Mouse (Mus musculus) embryonic facial prominence, embryonic 15.5 days (tissue): ENCODE results near the gene Fra10ac1. TPM values are rescaled to one million over a fixed set of nuclear protein-coding genes. Genes with fewer than 3 reads are reported as not detected.

ENCODE experiments used
- ATAC-seq: fragments of 200-750 bp; cut with Nextera tagmentation; 2 replicates; pipeline ENCODE4 v1.8.0; 2017; ENCODE audit warnings: low read depth, moderate TSS enrichment; ENCODE audit not compliant: insufficient number of reproducible peaks, low FRiP score, low TSS enrichment
- H3K27ac ChIP-seq: fragments of 300-500 bp; sonication (generic); replicated peaks from 2 replicates; pipeline ENCODE4 v1.5.1; 2015; ENCODE audit warnings: mild to moderate bottlenecking, inconsistent platforms
- H3K27me3 ChIP-seq: fragments of 300-500 bp; sonication (generic); 2 replicates; pipeline ENCODE4 v1.6.1; 2015; ENCODE audit warnings: inconsistent platforms
- H3K36me3 ChIP-seq: fragments of 300-500 bp; sonication (generic); 2 replicates; pipeline ENCODE4 v1.6.1; 2015; ENCODE audit warnings: mild to moderate bottlenecking, inconsistent platforms
- H3K4me1 ChIP-seq: fragments of 300-500 bp; sonication (generic); 2 replicates; pipeline ENCODE4 v1.6.1; 2015; ENCODE audit warnings: inconsistent platforms
- H3K4me2 ChIP-seq: fragments of 300-500 bp; sonication (generic); replicated peaks from 2 replicates; pipeline ENCODE4 v1.6.1; 2015; ENCODE audit warnings: mild to moderate bottlenecking, inconsistent platforms
- H3K4me3 ChIP-seq: fragments of 300-500 bp; sonication (generic); replicated peaks from 2 replicates; pipeline ENCODE4 v1.5.1; 2015; ENCODE audit warnings: mild to moderate bottlenecking, inconsistent platforms
- H3K9ac ChIP-seq: fragments of 300-500 bp; sonication (generic); 2 replicates; pipeline ENCODE4 v1.6.1; 2015; ENCODE audit warnings: inconsistent platforms
- H3K9me3 ChIP-seq: fragments of 300-500 bp; sonication (generic); replicated peaks from 2 replicates; pipeline ENCODE4 v1.6.1; 2016; ENCODE audit warnings: inconsistent platforms
- WGBS: fragments of 180-500 bp; shearing (Covaris S2); methylation state at CpG from one replicate; pipeline ENCODE4 v1.1.7; 2015; 5-methylcytosine and 5-hydroxymethylcytosine counted together
- polyA plus RNA-seq: library from polyadenylated mRNA; unstranded; fragments of >200 nt; fragmentation: Nextera tagmentation; extraction: Ambion mirVana; gene quantifications from 2 replicates; pipeline ENCODE4 v1.2.1, GENCODE M21; 2015

The Fra10ac1 gene
- polyA plus RNA-seq, 1 experiment from 2014 or later = 35.4 TPM

- Histone ChIP-seq H3K9me3 (no peaks in the 10 kb centered on the region), H3K4me2 (no peak overlapping the region), H3K36me3 (no peaks in the 10 kb centered on the region), H3K4me3 (no peak overlapping the region), H3K4me1 (no peaks in the 10 kb centered on the region), H3K27me3 (no peaks in the 10 kb centered on the region), H3K27ac (no peak overlapping the region), H3K9ac (no peak overlapping the region)
- 54% methylated on average over 2 of the region's 2 CpGs for WGBS
- no peak for ATAC-seq
Observed at GRCm38 (mm10) chr19:38228699-38229098, 4.7 kb upstream of the Fra10ac1 start.

- Histone ChIP-seq H3K4me3 (peak overlapping the region; percentile 70), H3K4me2 (peak overlapping the region; percentile 73), H3K36me3 (no peaks in the 10 kb centered on the region), H3K27ac (peak overlapping the region; percentile 87; the same call in 1 of the 2 replicates), H3K9me3 (no peaks in the 10 kb centered on the region), H3K27me3 (no peaks in the 10 kb centered on the region), H3K9ac (peak overlapping the region; percentile 33), H3K4me1 (peaks cover 6% of the 10 kb centered on the region; the same call in 1 of the 2 replicates)
- no peak for ATAC-seq
- 9% methylated on average over 9 of the region's 9 CpGs for WGBS
Observed at GRCm38 (mm10) chr19:38224685-38225060, 717 bp upstream of the Fra10ac1 start.

DNA sequence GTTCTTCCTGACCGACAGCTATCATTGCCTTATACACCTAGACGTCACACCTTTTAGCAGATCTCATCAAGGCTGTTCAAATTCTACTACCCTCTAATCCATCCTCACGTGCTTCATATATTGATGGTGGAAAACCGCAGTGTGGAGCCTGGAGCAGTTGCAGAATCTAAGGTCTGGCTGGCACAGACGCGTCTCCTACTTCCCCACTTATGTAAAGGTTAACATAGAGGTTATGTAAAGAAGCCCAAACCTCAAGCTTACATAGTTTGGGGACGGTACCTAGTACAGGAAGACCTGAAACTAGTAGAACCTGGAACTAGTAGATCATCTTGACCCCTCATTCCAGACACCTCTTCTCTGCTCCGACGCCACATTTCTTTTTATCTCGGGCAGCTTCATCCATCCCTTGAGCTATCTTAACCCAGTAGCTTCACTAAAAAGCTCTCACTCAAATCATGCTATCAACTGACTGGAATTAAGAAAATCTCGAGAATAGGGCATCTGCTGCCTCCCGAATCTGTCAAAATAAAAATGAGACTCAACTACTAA is 526 bp downstream of the Fra10ac1 start:
- no peak for ATAC-seq
- no peaks in the 10 kb centered on the region for H3K27me3 ChIP-seq
- H3K4me2 ChIP-seq = peak overlapping the region; percentile 73
- H3K36me3 ChIP-seq = peaks cover 4% of the 10 kb centered on the region
- H3K27ac ChIP-seq = peak overlapping the region; percentile 87
- H3K9ac ChIP-seq = peak overlapping the region; percentile 64
- H3K4me1 ChIP-seq = peaks cover 6% of the 10 kb centered on the region; the same call in 1 of the 2 replicates
- peak overlapping the region; percentile 70 for H3K4me3 ChIP-seq
- 12% methylated on average over 12 of the region's 12 CpGs for WGBS
- H3K9me3 ChIP-seq = no peaks in the 10 kb centered on the region

DNA sequence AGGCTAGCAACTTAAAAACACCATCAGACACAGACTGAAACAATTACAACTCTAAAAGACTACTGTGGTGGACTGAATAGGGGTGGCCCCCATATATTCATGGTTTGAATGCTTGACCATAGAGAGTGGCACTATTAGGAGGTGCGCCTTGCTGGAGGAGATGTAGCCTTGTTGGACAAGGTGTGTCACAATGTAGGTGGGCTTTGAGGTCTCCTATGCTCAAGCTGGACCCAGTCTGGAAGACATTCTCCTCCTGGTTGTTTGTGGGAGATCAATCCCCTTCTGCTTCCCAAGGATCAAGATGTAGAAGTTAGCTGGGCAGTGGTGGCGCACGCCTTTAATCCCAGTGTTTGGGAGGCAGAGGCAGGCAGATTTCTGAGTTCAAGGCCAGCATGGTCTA is 6.3 kb downstream of the Fra10ac1 start:
- Histone ChIP-seq H3K9ac (no peak overlapping the region), H3K9me3 (no peaks in the 10 kb centered on the region), H3K27ac (no peak overlapping the region), H3K27me3 (no peaks in the 10 kb centered on the region), H3K4me3 (no peak overlapping the region), H3K4me2 (no peak overlapping the region), H3K4me1 (no peaks in the 10 kb centered on the region), H3K36me3 (peaks cover 13% of the 10 kb centered on the region)
- no peak for ATAC-seq
- WGBS = 98% methylated on average over 3 of the region's 3 CpGs

DNA sequence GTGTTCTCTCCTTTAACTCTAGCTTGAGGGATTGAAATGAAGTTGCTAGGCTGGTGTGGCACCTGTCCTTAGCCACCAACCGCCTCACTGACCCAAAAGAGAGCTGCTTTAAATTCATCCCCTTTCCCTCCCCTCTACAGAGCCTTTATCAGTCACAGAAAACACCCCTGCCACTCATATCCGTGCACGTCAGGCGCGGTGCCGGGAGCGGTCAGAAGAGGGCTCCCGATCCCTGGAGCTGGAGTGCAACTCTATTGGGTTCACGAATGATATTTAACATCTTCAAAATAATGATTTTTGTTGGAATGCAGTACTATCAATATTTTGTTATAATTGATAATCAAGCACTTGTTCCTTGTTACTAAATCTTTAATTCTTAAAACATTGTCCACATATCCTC is 17.3 kb downstream of the Fra10ac1 start:
- 57% methylated on average over 9 of the region's 9 CpGs for WGBS
- no peaks in the 10 kb centered on the region for H3K9me3 ChIP-seq
- ATAC-seq = no peak
- no peaks in the 10 kb centered on the region for H3K27me3 ChIP-seq
- H3K4me3 ChIP-seq = no peak overlapping the region
- H3K4me1 ChIP-seq = no peaks in the 10 kb centered on the region
- no peak overlapping the region for H3K4me2 ChIP-seq
- H3K36me3 ChIP-seq = peaks cover 23% of the 10 kb centered on the region
- no peak overlapping the region for H3K9ac ChIP-seq
- no peak overlapping the region for H3K27ac ChIP-seq

DNA sequence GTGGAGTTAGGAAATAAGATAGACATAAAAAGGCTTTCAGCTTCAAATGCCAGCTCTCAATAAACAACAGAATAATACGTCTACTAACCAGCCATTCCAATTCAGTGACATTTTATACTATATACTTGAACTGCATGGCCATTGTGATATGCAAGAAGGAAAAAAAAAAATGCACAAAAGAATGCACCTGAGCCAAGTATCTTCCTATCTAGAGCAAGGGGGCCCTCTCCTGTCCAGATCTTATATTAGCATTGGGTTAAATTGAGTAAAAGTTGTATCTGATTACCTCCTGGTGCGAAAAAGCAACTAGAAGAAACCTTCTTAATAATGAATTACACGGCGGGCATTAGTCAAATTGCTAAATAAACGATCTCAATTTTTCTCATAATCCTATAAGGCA is 25.2 kb downstream of the Fra10ac1 start:
- Histone ChIP-seq H3K4me1 (no peaks in the 10 kb centered on the region), H3K36me3 (peaks cover 13% of the 10 kb centered on the region), H3K4me3 (no peak overlapping the region), H3K9ac (no peak overlapping the region), H3K4me2 (no peak overlapping the region), H3K27me3 (no peaks in the 10 kb centered on the region), H3K9me3 (no peaks in the 10 kb centered on the region), H3K27ac (no peak overlapping the region)
- 83% methylated on average over 5 of the region's 5 CpGs for WGBS
- ATAC-seq = no peak

- Histone ChIP-seq H3K9ac (no peak overlapping the region), H3K9me3 (no peaks in the 10 kb centered on the region), H3K4me3 (no peak overlapping the region), H3K27ac (no peak overlapping the region), H3K4me1 (no peaks in the 10 kb centered on the region), H3K27me3 (no peaks in the 10 kb centered on the region), H3K36me3 (no peaks in the 10 kb centered on the region; the same call in 1 of the 2 replicates), H3K4me2 (no peak overlapping the region)
- ATAC-seq = no peak
- 91% methylated on average over 4 of the region's 4 CpGs for WGBS
Observed at GRCm38 (mm10) chr19:38195245-38195644, 28.7 kb downstream of the Fra10ac1 start.

GRCm38 (mm10) chr19:38191446-38191845 is 32.5 kb downstream of the Fra10ac1 start:
- H3K4me2 ChIP-seq = no peak overlapping the region
- no peaks in the 10 kb centered on the region for H3K4me1 ChIP-seq
- no peaks in the 10 kb centered on the region for H3K27me3 ChIP-seq
- no peak overlapping the region for H3K4me3 ChIP-seq
- H3K9me3 ChIP-seq = no peaks in the 10 kb centered on the region
- H3K9ac ChIP-seq = no peak overlapping the region
- no peak for ATAC-seq
- H3K27ac ChIP-seq = no peak overlapping the region
- H3K36me3 ChIP-seq = peaks cover 6% of the 10 kb centered on the region; the same call in 1 of the 2 replicates
- WGBS = 74% methylated on average over 5 of the region's 5 CpGs

DNA sequence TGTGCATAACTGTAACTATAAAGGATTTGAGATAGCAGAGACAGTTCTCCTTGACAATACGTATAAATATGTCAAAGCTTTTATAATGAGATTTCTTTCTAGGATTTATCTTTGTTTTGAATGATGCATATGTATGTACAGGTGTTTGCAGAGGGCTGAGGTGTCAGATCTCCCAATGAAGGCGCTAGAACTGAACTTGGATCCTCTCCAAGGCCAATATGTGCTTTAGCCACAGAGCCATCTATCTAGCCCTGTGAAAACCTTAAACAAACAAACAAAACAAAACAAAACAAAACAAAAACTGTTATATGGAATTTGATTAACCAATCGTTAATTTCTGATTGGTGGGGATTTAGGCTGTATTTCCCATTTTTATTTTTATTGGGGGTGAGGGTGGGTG is 33.4 kb downstream of the Fra10ac1 start:
- no peak overlapping the region for H3K4me2 ChIP-seq

GRCm38 (mm10) chr19:38187345-38187680 is 36.6 kb downstream of the Fra10ac1 start:
- Histone ChIP-seq H3K27ac (no peak overlapping the region), H3K27me3 (no peaks in the 10 kb centered on the region), H3K9me3 (no peaks in the 10 kb centered on the region), H3K36me3 (0 out of 2 replicates have a peak, but pooled peaks cover 6% of the 10 kb centered on the region), H3K4me3 (no peak overlapping the region), H3K4me2 (no peak overlapping the region), H3K9ac (no peak overlapping the region), H3K4me1 (no peaks in the 10 kb centered on the region)
- no peak for ATAC-seq
- WGBS = 67% methylated on average over 2 of the region's 2 CpGs

More for the DNA sequence above, 33.4 kb downstream of the Fra10ac1 start:
- no peak overlapping the region for H3K27ac ChIP-seq
- H3K4me3 ChIP-seq = no peak overlapping the region
- no peak for ATAC-seq
- no peaks in the 10 kb centered on the region for H3K9me3 ChIP-seq
- peaks cover 6% of the 10 kb centered on the region; the same call in 1 of the 2 replicates for H3K36me3 ChIP-seq
- H3K4me1 ChIP-seq = no peaks in the 10 kb centered on the region
- H3K9ac ChIP-seq = no peak overlapping the region
- no peaks in the 10 kb centered on the region for H3K27me3 ChIP-seq
- WGBS = 90% methylated on average over 3 of the region's 3 CpGs

GRCm38 (mm10) chr19:38186631-38187344 is 37.2 kb downstream of the Fra10ac1 start:
- H3K4me3 ChIP-seq = no peak overlapping the region
- no peaks in the 10 kb centered on the region for H3K4me1 ChIP-seq
- H3K36me3 ChIP-seq = 0 out of 2 replicates have a peak, but pooled peaks cover 6% of the 10 kb centered on the region
- 83% methylated on average over 5 of the region's 5 CpGs for WGBS
- no peaks in the 10 kb centered on the region for H3K27me3 ChIP-seq
- no peak overlapping the region for H3K9ac ChIP-seq
- no peaks in the 10 kb centered on the region for H3K9me3 ChIP-seq
- no peak overlapping the region for H3K27ac ChIP-seq
- H3K4me2 ChIP-seq = no peak overlapping the region
- ATAC-seq = no peak

DNA sequence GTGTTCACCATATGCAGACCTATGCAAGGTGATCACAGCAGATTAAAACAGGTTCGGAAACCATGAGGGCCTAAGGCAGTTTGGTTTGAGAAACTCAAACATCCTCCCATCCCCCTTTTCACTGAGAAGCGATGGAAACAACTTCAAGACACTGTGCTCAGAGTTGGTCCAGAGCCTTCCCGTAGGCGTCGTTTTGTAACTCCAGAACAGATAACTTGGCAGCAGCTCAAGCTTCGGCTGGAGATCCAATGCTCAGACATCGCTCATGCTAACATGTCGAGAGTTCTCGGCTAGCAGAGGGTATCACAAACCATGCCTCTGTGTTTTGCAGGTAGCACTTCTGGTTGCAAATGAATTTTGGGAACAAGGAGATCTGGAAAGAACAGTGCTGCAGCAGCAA is 44.3 kb downstream of the Fra10ac1 start:
- Histone ChIP-seq H3K4me1 (no peaks in the 10 kb centered on the region), H3K27ac (no peak overlapping the region), H3K4me3 (no peak overlapping the region), H3K27me3 (no peaks in the 10 kb centered on the region), H3K4me2 (no peak overlapping the region), H3K9me3 (no peaks in the 10 kb centered on the region), H3K36me3 (no peaks in the 10 kb centered on the region), H3K9ac (no peak overlapping the region)
- WGBS = 81% methylated on average over 9 of the region's 9 CpGs
- no peak for ATAC-seq
